Mouse (Mus musculus): Measurements from ENCODE around the gene Tex37.

DNA sequence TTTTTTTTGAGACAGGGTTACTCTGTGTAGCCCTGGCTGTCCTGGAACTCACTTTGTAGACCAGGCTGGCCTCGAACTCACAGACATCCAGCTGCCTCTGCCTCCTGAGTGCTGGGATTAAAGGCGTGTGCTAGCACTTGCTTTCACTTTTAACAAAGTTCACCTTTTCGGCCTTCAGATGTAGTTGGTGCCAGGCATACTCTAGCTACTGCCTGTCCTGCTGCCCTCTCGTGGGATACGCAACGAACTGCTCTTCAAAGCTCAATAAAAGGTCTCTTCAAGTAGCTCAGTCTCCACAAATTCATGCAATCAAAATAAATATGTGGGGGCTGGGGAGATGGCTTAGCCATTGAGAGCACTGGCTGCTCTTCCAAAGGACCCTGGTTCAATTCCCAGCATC lies 20.6 kb downstream of the Tex37 start:
- no peak for TF ChIP-seq EP300 (optimal IDR thresholded peaks at IDR 0.05)
- TF ChIP-seq CTCF (IDR thresholded peaks at IDR 0.05; ENCODE audit: low read depth), result peak; percentile 21; the same call in 1 of the 2 replicates

Data from stomach, postnatal 0 days (tissue).